Mouse (Mus musculus) olfactory bulb, adult 2 months (tissue): ENCODE measurements around the gene Zfp606. TPM values are rescaled to one million over a fixed set of nuclear protein-coding genes. Genes with fewer than 3 reads are reported as not detected.

ENCODE experiments used
- H3K27ac ChIP-seq: fragments of 200-500 bp; 2 replicates; pipeline ENCODE4 v1.5.1; 2012; ENCODE audit warnings: low read depth, low read length; ENCODE audit not compliant: insufficient read depth
- H3K4me1 ChIP-seq: fragments of 200-500 bp; 2 replicates; pipeline ENCODE4 v1.6.1; 2012; ENCODE audit warnings: low read length; ENCODE audit not compliant: control insufficient read depth, insufficient read depth
- H3K4me3 ChIP-seq: fragments of 200-500 bp; 2 replicates; pipeline ENCODE4 v1.5.1; 2012; ENCODE audit warnings: mild to moderate bottlenecking, low read depth, low read length, moderate library complexity; ENCODE audit not compliant: insufficient read depth
- CTCF ChIP-seq: fragments of 200-500 bp; IDR thresholded peaks from 2 replicates; pipeline ENCODE4 v1.5.1; 2012; ENCODE audit warnings: low read depth, mild to moderate bottlenecking, low read length, moderate library complexity; ENCODE audit not compliant: insufficient read depth
- POLR2A ChIP-seq: fragments of 200-500 bp; IDR thresholded peaks from 2 replicates; pipeline ENCODE4 v1.6.1; 2012; ENCODE audit warnings: mild to moderate bottlenecking, low read depth, low read length, moderate library complexity; ENCODE audit not compliant: insufficient read depth
- WGBS: fragments of 180-500 bp; shearing (Covaris S2); methylation state at CpG from one replicate; pipeline ENCODE4 v1.1.7; 2018; 5-methylcytosine and 5-hydroxymethylcytosine counted together
- polyA plus RNA-seq: library from polyadenylated mRNA; stranded (reverse); fragments of >200 nt; gene quantifications from 2 replicates; pipeline ENCODE4 v1.2.4, GENCODE M21; 2012; ENCODE audit warnings: low replicate concordance; ENCODE audit not compliant: missing spikeins, insufficient read depth, insufficient read length

The Zfp606 gene
- polyA plus RNA-seq: not detected in 2 replicates

- under 1% methylated on average over 53 of the region's 53 CpGs for WGBS
- TF ChIP-seq CTCF: no peak
- TF ChIP-seq POLR2A: peak; percentile 66
- Histone ChIP-seq H3K27ac (peak within 1 kb of the TSS; percentile 48), H3K4me1 (no peaks in the 10 kb centered on the region), H3K4me3 (peak within 1 kb of the TSS; percentile 70)
Observed at GRCm38 (mm10) chr7:12478158-12479008, at the start of gene Zfp606. Zfp606 (plus strand) TSS chr7:12478293.

GRCm38 (mm10) chr7:12479009-12479346 is 885 bp downstream of the Zfp606 start:
- Histone ChIP-seq H3K4me3 (peak overlapping the region; percentile 70; the same call in 1 of the 2 replicates), H3K4me1 (no peaks in the 10 kb centered on the region), H3K27ac (no peak overlapping the region)
- TF ChIP-seq CTCF: no peak
- no peak for TF ChIP-seq POLR2A
- 0% methylated on average over 8 of the region's 8 CpGs for WGBS

- TF ChIP-seq POLR2A: no peak
- no peak for TF ChIP-seq CTCF
- H3K4me3 ChIP-seq: no peak overlapping the region
- H3K27ac ChIP-seq: no peak overlapping the region
- WGBS: 53% methylated on average over 4 of the region's 4 CpGs
- H3K4me1 ChIP-seq: no peaks in the 10 kb centered on the region
Observed at GRCm38 (mm10) chr7:12479525-12479924, 1.4 kb downstream of the Zfp606 start.

GRCm38 (mm10) chr7:12483771-12484170 is 5.7 kb downstream of the Zfp606 start:
- 70% methylated on average over 6 of the region's 6 CpGs for WGBS
- Histone ChIP-seq H3K4me3 (no peak overlapping the region), H3K27ac (no peak overlapping the region), H3K4me1 (no peaks in the 10 kb centered on the region)
- TF ChIP-seq CTCF (no peak), POLR2A (no peak)

DNA sequence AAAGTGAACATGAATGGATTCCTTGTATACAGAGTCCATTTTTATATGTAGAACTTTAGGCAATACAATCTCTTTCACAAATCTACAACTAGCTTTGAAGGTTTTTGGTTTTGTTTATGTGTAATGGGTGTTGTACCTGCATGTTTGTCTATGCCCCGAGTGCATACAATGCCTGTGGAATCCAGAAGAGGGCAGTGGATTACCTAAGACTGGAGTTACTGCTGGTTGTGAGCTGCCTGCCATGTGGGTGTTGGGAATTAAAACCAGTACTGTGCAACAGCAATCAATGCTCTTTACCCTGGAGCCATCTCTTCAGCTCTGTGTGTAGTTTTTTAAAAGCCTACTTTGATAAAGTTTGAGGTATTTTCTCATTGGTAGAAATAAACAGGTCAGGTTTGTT is 7.9 kb downstream of the Zfp606 start:
- no peak for TF ChIP-seq CTCF
- TF ChIP-seq POLR2A: no peak
- Histone ChIP-seq H3K4me3 (no peak overlapping the region), H3K4me1 (no peaks in the 10 kb centered on the region), H3K27ac (no peak overlapping the region)
- WGBS: 100% methylated on average over 1 of the region's 1 CpGs

- Histone ChIP-seq H3K27ac (no peak overlapping the region), H3K4me1 (no peaks in the 10 kb centered on the region), H3K4me3 (no peak overlapping the region)
- TF ChIP-seq POLR2A (no peak), CTCF (no peak)
Observed at GRCm38 (mm10) chr7:12486691-12487090, 8.6 kb downstream of the Zfp606 start.

DNA sequence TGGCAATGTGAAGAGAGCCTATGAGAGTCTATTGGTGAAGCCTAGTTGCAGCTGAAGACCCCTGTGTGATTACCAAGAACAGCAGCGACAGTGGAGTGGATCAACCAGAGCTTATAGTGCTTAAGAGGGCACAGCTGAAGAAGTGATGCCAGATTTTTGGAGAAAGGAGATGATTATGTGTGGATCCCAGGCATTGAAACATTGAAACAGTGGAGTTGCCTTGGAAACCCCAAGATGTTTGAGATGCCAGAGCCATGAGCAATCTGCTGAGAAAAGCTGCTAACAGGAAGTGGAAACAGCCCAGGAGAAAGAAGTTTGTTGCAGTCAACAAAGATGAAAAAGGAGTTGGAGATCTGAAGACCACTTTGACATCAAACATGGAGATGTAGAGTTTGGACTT is 32.8 kb downstream of the Zfp606 start:
- Histone ChIP-seq H3K4me3 (no peak overlapping the region), H3K27ac (no peak overlapping the region), H3K4me1 (no peaks in the 10 kb centered on the region)
- TF ChIP-seq POLR2A (no peak), CTCF (no peak)
- 45% methylated on average over 1 of the region's 1 CpGs for WGBS

GRCm38 (mm10) chr7:12512217-12512616 is 34.1 kb downstream of the Zfp606 start, which contains the start of gene 2900092C05Rik:
2900092C05Rik (plus strand) TSS chr7:12512517.
- Histone ChIP-seq H3K27ac (no peak within 1 kb of the TSS), H3K4me1 (no peaks in the 10 kb centered on the region), H3K4me3 (no peak within 1 kb of the TSS)
- no peak for TF ChIP-seq CTCF
- TF ChIP-seq POLR2A: no peak
- WGBS: 61% methylated on average over 2 of the region's 2 CpGs

Other genes with a start within 250 kb of the Zfp606 start
- gene Vmn1r81, start 210.0 kb upstream of the Zfp606 start, polyA plus RNA-seq: not detected in 2 replicates
- gene Vmn1r82, start 177.9 kb upstream of the Zfp606 start, polyA plus RNA-seq: not detected in 2 replicates
- not detected in 2 replicates for gene Vmn1r83, start 148.8 kb upstream of the Zfp606 start, polyA plus RNA-seq
- gene Vmn1r84, start 109.0 kb upstream of the Zfp606 start, polyA plus RNA-seq: not detected in 2 replicates
- gene Zfp551, start 55.5 kb upstream of the Zfp606 start, polyA plus RNA-seq: not detected in 2 replicates
- not detected in 2 replicates for gene 2900092C05Rik, start 34.2 kb downstream of the Zfp606 start, polyA plus RNA-seq
- not detected in 2 replicates for gene Vmn2r53, start 130.5 kb downstream of the Zfp606 start, polyA plus RNA-seq
- gene Vmn2r54, start 162.0 kb downstream of the Zfp606 start, polyA plus RNA-seq: not detected in 2 replicates
- gene Vmn2r55, start 206.7 kb downstream of the Zfp606 start, polyA plus RNA-seq: not detected in 2 replicates